Mouse (Mus musculus) midbrain, embryonic 14.5 days (tissue): ENCODE results near the gene Slfn3. TPM values are rescaled to one million over a fixed set of nuclear protein-coding genes. Genes with fewer than 3 reads are reported as not detected.
A peak's percentile ranks its signal among the peaks of the same experiment; 100 is the strongest.
"Not testable (repeated sequence)": the region's sequence is repeated elsewhere in the genome, so short reads cannot be mapped to it uniquely, and the experiment has no call there.

ENCODE experiments used
- ATAC-seq: fragments of 200-750 bp; cut with Nextera tagmentation; 2 replicates; pipeline ENCODE4 v1.8.0; 2017; ENCODE audit warnings: moderate number of reproducible peaks, moderate library complexity; ENCODE audit not compliant: low FRiP score, low TSS enrichment
- DNase-seq: peaks from one replicate; pipeline ENCODE4 v3.0.0-alpha.2; 2015
- H3K27ac ChIP-seq: fragments of 300-500 bp; sonication (generic); replicated peaks from 2 replicates; pipeline ENCODE4 v1.5.1; 2014; ENCODE audit warnings: mild to moderate bottlenecking, low read depth, low read length, moderate library complexity
- H3K27me3 ChIP-seq: fragments of 300-500 bp; sonication (generic); 2 replicates; pipeline ENCODE4 v1.6.1; 2014; ENCODE audit warnings: low read length, control low read depth, mixed read lengths; ENCODE audit not compliant: control insufficient read depth, insufficient read depth
- H3K36me3 ChIP-seq: fragments of 300-500 bp; sonication (generic); 2 replicates; pipeline ENCODE4 v1.6.1; 2014; ENCODE audit warnings: low read length, control low read depth; ENCODE audit not compliant: control insufficient read depth, insufficient read depth
- H3K4me1 ChIP-seq: fragments of 300-500 bp; sonication (generic); 2 replicates; pipeline ENCODE4 v1.6.1; 2014; ENCODE audit warnings: mild to moderate bottlenecking, antibody characterized with exemption, low read length, control low read depth; ENCODE audit not compliant: control insufficient read depth, insufficient read depth
- H3K4me2 ChIP-seq: fragments of 300-500 bp; sonication (generic); 2 replicates; pipeline ENCODE4 v1.6.1; 2014; ENCODE audit warnings: mild to moderate bottlenecking, low read length, moderate library complexity
- H3K4me3 ChIP-seq: fragments of 300-500 bp; sonication (generic); replicated peaks from 2 replicates; pipeline ENCODE4 v1.5.1; 2014; ENCODE audit warnings: low read depth, low read length
- H3K9ac ChIP-seq: fragments of 300-500 bp; sonication (generic); replicated peaks from 2 replicates; pipeline ENCODE4 v1.6.1; 2014; ENCODE audit warnings: mild to moderate bottlenecking, low read length, moderate library complexity
- H3K9me3 ChIP-seq: fragments of 300-500 bp; sonication (generic); 2 replicates; pipeline ENCODE4 v1.6.1; 2016; ENCODE audit warnings: low read length, control low read depth, mixed read lengths; ENCODE audit not compliant: control insufficient read depth
- WGBS: fragments of 180-500 bp; shearing (Covaris S2); extraction: QIAGEN DNeasy Blood & Tissue Kit; methylation state at CpG from one replicate; pipeline ENCODE4 v1.1.7; 2014; 5-methylcytosine and 5-hydroxymethylcytosine counted together
- polyA plus RNA-seq: library from polyadenylated mRNA; unstranded; fragments of >200 nt; fragmentation: Nextera tagmentation; extraction: Ambion mirVana; gene quantifications from 2 replicates; pipeline ENCODE4 v1.2.1, GENCODE M21; 2014

Gene Slfn3
- polyA plus RNA-seq, 1 experiment from 2014 or later: 0.38 TPM

DNA sequence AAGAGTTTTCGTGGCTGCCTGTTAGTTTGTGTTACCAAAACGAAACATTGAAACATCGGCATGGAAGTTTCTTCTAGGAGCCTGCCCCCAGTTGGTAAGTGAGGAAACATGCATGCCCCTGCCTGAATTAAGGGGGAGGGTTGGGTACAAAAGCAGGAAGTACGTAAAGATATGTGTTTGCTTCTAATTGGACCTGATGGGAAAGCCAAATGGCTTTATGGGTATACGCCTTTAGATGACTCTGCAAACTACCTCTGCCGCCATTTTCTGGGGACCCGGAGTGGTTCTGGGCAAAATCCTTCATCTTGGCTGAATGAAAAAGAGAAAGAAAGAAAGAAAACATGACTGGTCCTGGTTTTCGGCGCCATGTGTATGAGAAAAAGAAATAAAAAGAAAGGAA, 33.1 kb downstream of the Slfn3 start:
- DNase-seq: no peak
- H3K27ac ChIP-seq: no peak overlapping the region
- H3K36me3 ChIP-seq: no peaks in the 10 kb centered on the region
- no peaks in the 10 kb centered on the region for H3K27me3 ChIP-seq
- H3K9me3 ChIP-seq: no peaks in the 10 kb centered on the region
- no peak overlapping the region for H3K9ac ChIP-seq
- no peak overlapping the region for H3K4me3 ChIP-seq
- no peak for ATAC-seq
- no peaks in the 10 kb centered on the region for H3K4me1 ChIP-seq
- 92% methylated on average over 9 of the region's 9 CpGs for WGBS
- H3K4me2 ChIP-seq: no peak overlapping the region

DNA sequence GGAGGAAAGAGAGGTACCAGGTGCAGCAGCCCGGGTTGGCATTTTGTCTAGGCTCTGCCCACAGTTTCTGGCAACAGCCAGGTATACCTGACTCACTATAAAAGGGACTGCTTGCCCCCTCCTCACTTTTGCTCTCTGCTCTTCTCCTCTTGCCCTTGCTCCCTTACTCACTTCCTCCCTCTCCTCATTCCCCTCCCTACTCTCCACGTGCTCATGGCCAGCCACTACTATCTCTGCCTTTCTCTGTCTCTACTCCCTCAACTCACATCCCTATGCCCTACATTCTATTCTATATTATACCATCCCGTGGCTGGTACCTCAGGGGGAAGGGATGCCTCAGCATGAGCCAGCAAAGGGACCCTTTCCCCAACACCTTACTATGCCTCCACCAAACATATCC, 33.6 kb downstream of the Slfn3 start:
- DNase-seq (no peak), ATAC-seq (no peak)
- no peak overlapping the region for H3K9ac ChIP-seq
- H3K27ac ChIP-seq: no peak overlapping the region
- no peak overlapping the region for H3K4me2 ChIP-seq
- no peaks in the 10 kb centered on the region for H3K9me3 ChIP-seq
- no peaks in the 10 kb centered on the region for H3K4me1 ChIP-seq
- no peaks in the 10 kb centered on the region for H3K36me3 ChIP-seq
- 67% methylated on average over 3 of the region's 3 CpGs for WGBS
- no peak overlapping the region for H3K4me3 ChIP-seq
- H3K27me3 ChIP-seq: no peaks in the 10 kb centered on the region

DNA sequence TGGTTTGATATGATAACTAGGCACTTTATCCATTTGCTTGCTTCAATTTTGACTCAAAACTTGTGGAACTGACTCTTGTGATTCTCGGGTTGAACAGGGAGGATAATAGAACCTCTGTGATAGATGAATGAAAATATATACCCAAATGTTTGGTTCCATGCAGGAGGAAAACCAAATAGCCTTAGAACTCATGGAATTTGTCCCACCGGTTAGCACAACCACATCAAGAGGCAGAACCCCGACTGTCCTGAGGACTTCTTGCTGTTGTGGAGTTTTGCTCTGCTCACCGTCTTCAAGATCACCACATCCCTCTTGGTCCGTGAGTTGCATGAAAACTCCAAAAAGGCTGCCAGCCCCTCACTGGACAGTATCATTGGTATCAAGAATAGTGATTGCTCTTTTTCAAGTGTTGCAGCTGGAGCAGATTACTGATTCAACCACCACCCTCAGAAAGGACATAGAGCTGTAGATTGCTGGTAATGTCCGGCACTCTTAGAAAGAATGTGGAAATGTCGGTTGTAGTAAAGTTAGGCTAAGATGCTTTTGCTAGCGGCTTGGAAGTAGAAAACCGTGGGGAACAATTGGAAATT, 34.3 kb downstream of the Slfn3 start:
- ATAC-seq: no peak
- H3K9me3 ChIP-seq: no peaks in the 10 kb centered on the region
- no peak overlapping the region for H3K4me3 ChIP-seq
- no peak overlapping the region for H3K9ac ChIP-seq
- H3K4me2 ChIP-seq: no peak overlapping the region
- no peaks in the 10 kb centered on the region for H3K27me3 ChIP-seq
- H3K36me3 ChIP-seq: no peaks in the 10 kb centered on the region
- no peak overlapping the region for H3K27ac ChIP-seq
- 88% methylated on average over 9 of the region's 9 CpGs for WGBS
- H3K4me1 ChIP-seq: no peaks in the 10 kb centered on the region
- no peak for DNase-seq

DNA sequence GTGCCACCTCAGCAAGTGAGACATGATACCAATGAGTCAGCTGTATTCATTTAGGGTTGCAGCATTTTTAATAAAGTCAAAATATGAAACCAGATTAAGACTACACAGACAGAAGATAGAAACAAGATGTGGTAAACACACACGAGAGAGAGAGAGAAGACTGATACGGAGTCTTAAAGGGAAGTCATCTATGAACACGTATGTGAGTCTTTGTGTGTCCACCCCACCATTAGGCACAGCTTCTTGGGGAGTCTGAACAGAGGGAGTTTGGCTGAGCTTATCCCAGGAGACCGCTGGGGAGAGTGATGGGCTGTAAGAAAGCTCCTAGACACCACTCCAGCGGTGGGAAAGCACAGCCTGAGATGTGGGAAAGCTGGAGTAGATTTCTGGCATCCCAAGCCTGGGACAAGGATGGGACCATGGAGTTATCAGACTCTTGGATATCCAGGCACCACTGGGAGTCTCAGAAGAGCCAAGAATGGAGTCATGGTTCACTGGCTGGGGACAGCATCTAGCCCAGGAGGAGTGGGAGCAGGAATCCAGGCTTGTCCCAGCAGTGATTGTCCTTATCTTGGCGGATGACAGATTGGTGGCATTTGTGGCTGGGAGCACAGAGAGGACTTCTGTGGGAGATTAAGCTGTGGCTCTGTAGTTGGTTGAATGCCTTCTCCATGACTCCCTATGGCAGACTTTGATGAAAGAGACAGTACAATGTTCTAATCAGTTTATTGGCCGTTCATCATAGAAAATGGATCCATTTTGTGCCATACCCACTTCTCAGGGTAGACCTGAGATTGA, 37.0 kb downstream of the Slfn3 start:
- 84% methylated on average over 7 of the region's 7 CpGs for whole genome bisulfite sequencing
- DNase-seq (no peak), ATAC-seq (no peak)

DNA sequence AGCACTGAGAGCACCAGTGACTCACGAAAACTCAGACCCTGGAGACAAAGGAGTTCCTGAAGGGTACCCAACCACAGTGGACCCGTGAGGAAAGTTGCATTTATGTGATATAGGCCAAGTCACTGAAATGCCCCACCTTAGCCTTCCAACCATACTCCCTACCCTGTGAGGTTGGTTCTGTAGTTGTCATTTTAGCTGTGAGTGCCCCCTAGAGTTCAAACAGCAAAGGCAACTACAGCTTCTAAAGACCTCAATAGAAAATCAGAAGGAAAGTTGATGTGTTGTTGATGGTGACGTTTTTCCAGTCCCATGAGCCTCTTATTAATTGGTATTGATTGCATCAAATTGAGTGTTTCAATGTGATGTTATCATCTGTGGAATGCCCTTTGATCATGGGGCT, 39.8 kb downstream of the Slfn3 start:
- no peak overlapping the region for H3K27ac ChIP-seq
- no peaks in the 10 kb centered on the region for H3K4me1 ChIP-seq
- DNase-seq: peak; percentile 4
- H3K4me3 ChIP-seq: no peak overlapping the region
- H3K4me2 ChIP-seq: no peak overlapping the region
- no peaks in the 10 kb centered on the region for H3K36me3 ChIP-seq
- 76% methylated on average over 3 of the region's 3 CpGs for WGBS
- H3K9ac ChIP-seq: no peak overlapping the region
- no peaks in the 10 kb centered on the region for H3K27me3 ChIP-seq
- H3K9me3 ChIP-seq: no peaks in the 10 kb centered on the region
- ATAC-seq: no peak

More for the DNA sequence above, 37.0 kb downstream of the Slfn3 start:
- no peaks in the 10 kb centered on the region for H3K9me3 ChIP-seq
- H3K4me1 ChIP-seq: no peaks in the 10 kb centered on the region
- no peak overlapping the region for H3K4me3 ChIP-seq
- H3K27me3 ChIP-seq: no peaks in the 10 kb centered on the region
- no peak overlapping the region for H3K27ac ChIP-seq
- H3K9ac ChIP-seq: no peak overlapping the region
- no peak overlapping the region for H3K4me2 ChIP-seq
- no peaks in the 10 kb centered on the region for H3K36me3 ChIP-seq

DNA sequence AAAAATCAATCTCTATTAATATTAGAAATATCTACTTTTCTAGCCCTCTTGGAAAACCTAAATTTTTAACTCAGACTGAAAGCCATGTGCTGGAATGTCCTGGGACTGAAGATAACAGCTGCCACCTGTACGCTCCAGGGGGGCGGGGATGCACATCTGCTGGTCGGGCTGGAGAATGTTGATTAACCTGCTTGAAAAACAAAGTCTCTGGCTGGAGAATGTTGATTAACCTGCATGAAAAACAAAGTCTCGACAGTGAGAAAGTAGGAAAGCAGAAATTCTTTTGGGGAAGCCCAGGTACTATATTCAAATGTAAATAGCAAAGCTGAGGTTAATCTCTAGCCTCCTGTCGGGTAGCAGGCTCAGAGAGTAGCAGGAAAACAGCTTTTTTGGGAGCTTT, 42.5 kb downstream of the Slfn3 start:
- H3K36me3 ChIP-seq, ATAC-seq, H3K27me3 ChIP-seq, H3K4me1 ChIP-seq, H3K9ac ChIP-seq, H3K27ac ChIP-seq, H3K4me2 ChIP-seq, H3K9me3 ChIP-seq, H3K4me3 ChIP-seq: not testable (repeated sequence)
- DNase-seq: peak; percentile 1
- 46% methylated on average over 5 of the region's 5 CpGs for WGBS

DNA sequence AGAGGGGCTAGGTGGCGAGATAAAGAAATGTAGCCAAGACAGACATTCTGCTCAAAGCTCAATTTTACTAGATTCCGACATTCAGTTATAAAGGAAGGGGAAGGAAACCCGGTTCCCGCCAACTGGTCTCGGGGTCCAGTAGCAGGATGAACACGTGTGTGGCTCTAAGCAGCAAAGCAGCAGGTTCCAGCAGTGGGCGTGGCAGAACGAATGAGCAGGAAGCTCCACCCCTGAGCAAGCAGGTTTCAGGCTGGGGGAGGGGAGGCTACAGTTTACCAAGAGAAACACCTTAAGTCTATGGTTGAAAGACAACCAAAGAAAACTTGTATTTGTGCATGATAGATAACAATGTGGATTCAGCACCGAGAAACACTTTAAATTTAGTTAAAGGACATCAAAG, 46.3 kb downstream of the Slfn3 start:
- not testable (repeated sequence) for H3K4me1 ChIP-seq

DNA sequence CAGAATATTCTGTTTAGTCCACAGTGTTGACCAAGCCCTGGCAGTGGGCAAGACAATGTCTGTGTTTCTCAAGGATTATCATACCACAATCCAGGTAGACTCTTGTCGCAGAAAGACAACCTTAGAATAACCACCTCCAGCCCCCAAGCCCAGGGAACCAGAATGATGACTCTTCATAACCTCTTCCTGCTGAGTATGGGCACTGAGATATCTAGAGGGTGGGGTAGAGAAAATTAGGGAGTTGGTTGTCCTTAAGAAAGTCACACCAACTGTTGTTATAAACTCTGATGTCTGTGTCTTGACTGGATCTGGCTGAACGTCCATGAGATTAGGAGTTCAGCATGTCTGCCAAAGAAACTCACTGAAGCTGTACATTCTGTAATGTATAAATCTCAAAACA, 47.3 kb downstream of the Slfn3 start:
- no peaks in the 10 kb centered on the region for H3K9me3 ChIP-seq
- no peak overlapping the region for H3K9ac ChIP-seq
- no peak overlapping the region for H3K4me3 ChIP-seq
- ATAC-seq: no peak
- H3K27ac ChIP-seq: no peak overlapping the region
- WGBS: 90% methylated on average over 2 of the region's 2 CpGs
- H3K36me3 ChIP-seq: no peaks in the 10 kb centered on the region
- H3K4me1 ChIP-seq: no peaks in the 10 kb centered on the region
- no peak for DNase-seq
- no peak overlapping the region for H3K4me2 ChIP-seq
- no peaks in the 10 kb centered on the region for H3K27me3 ChIP-seq

More for the DNA sequence above, 46.3 kb downstream of the Slfn3 start:
- not testable (repeated sequence) for H3K4me3 ChIP-seq, H3K9ac ChIP-seq, H3K27ac ChIP-seq, H3K36me3 ChIP-seq, H3K9me3 ChIP-seq, H3K27me3 ChIP-seq, H3K4me2 ChIP-seq, ATAC-seq, DNase-seq
- WGBS: 82% methylated on average over 9 of the region's 9 CpGs

DNA sequence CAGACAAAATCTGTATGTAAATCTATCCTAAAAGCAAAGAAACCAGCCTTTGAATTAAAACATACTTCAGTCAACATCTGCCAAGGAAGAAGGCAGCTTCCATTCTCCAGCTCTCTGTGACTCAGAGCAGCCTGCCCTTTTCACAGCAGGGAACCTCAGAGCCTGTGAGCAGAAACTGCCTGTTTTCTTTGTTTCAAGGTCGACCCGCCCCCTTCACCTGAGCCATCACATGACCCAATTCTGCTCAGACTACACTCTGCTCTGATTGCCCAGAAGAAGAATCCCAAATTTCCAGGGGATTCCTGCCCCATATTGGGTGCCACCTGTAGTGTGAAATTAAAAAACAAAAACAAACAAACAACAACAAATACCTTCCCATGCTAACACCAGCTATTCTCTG, 48.7 kb downstream of the Slfn3 start:
- H3K27ac ChIP-seq: no peak overlapping the region
- 16% methylated on average over 2 of the region's 2 CpGs for whole genome bisulfite sequencing
- ATAC-seq (no peak), DNase-seq (peak; percentile 2)
- no peak overlapping the region for H3K9ac ChIP-seq
- H3K4me3 ChIP-seq: no peak overlapping the region
- H3K27me3 ChIP-seq: no peaks in the 10 kb centered on the region
- H3K4me1 ChIP-seq: no peaks in the 10 kb centered on the region
- H3K9me3 ChIP-seq: no peaks in the 10 kb centered on the region
- no peaks in the 10 kb centered on the region for H3K36me3 ChIP-seq
- H3K4me2 ChIP-seq: no peak overlapping the region
